Mouse (Mus musculus) cerebellum, adult 18-20 months (tissue): ENCODE results near the gene Tcf23.
A peak's percentile ranks its signal among the peaks of the same experiment; 100 is the strongest.

ENCODE experiments used
- DNase-seq, 2 experiments: peaks; one replicate each; pipeline ENCODE4 v3.0.0; 2021

Tcf23 gene

DNA sequence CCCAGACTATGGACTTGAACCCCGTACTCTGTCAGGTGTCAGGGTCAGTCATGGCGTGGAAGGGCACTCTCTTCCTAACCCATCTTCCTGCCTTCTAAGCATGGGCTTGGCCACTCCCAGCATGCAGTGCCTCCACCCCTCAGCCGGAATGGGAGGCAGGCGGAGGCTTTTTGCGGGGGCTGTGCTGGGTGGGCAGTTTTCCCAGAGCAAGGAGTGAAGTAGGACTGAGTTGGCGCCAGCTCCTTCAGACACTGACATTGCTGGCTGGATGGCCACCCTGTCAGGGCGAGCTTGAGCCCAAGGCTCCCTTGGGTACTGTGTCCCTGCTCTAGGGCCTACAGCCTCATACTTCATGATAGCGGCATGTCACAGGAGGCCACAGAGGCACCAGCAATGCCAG is at the start of gene Tcf23:
Tcf23 (plus strand) TSS at position 247 of the 400 bp plus-strand sequence.
- DNase-seq = no peak

DNA sequence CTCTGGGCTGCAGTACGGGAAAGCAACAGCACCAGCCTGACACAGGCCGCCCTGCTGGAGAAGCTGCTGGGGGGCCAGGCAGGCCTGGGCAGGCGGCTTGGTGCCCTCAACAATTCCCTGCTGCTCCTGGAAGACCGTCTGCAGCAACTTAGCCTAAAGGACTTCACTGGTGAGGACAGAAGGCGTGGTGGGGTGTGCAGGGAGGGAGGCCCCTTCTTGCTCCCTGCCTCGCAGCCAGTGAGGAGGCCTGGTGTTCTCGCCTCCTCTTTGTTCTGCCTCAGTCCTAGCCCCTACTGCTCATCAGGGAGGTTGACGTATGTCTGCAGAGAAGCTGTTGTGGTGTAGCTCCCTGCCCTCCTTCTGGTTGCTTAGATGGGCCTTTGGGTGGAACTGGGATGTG is 49.8 kb upstream of the Tcf23 start:
- DNase-seq = no peak

DNA sequence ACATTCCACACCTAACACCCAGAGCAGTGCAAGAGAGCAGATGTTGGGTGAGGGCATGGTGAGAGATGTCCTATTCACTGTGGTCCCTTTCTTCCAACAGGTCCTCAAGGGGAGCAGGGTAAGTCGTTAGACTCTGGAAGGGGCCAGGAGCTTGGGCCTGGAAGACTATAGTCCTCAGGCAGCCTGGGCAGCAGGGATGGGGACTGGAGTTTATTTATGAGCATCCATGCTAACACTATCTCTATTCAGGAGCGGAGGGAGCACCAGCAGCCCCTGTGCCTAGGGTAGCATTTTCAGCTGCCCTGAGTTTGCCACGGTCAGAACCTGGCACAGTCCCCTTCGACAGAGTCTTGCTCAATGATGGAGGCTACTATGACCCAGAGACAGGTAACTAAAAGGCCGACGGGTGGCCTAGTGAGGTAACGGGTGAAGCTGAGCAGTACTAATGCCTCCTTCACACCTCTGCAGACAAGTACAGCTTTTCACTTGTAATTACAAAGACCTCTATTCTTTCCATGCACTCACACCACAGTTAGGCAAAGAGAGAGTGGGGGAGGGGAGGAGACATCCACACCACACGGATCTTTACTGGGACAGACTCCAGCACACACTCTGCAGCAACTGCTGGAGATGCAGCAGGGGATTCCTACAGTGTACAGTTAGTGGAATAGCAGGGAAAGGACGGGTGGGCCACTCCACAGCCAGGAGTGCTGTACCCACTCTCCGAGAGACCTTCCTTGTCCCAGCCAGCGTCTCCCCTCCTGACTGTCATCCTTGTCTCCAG is 48.4 kb upstream of the Tcf23 start:
- no peak for DNase-seq

- DNase-seq = no peak
Measured at GRCm38 (mm10) chr5:30920621-30921020, 47.8 kb upstream of the Tcf23 start.

DNA sequence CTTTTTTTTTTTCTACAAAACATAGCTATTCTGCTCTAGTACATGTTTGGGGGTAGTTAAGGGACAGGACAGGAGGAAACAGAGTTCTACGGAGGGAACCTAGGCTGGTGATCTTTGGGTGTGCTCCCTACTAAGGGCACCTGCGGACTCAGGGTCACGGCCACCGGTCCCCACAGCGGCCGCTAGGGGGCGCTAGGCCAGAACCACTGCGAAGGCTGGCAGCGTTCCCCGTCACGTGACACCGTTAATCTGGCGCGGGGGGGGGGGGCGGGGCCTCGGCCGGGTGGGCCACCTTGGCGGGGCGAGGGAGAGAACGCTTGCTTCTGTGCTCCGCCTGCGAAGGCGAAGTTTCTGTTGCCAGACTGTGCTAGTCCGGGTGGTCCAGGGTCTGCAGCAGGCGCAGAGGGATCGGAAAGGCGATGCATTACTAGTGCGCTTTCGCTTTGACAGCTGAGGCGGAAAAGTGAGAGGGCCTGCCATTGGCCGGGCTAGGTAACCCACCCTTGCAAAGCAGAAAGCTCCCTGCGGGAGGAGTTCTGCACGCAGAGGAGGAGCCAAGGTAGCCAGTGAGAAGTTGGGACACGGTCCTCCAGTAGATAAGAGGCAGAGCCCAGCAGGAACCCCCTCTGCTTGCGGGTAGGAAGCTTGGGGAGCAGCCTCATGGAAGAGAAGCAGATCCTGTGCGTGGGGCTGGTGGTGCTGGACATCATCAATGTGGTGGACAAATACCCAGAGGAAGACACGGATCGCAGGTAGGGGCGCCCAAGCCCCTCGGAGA is 47.0 kb upstream of the Tcf23 start, which contains the start of gene Khk:
Khk (plus strand) TSS at position 176 of the 778 bp plus-strand sequence.
- peak; percentile 88 to 98 for DNase-seq

- no peak for DNase-seq
Measured at GRCm38 (mm10) chr5:30922581-30923041, 45.9 kb upstream of the Tcf23 start.

DNA sequence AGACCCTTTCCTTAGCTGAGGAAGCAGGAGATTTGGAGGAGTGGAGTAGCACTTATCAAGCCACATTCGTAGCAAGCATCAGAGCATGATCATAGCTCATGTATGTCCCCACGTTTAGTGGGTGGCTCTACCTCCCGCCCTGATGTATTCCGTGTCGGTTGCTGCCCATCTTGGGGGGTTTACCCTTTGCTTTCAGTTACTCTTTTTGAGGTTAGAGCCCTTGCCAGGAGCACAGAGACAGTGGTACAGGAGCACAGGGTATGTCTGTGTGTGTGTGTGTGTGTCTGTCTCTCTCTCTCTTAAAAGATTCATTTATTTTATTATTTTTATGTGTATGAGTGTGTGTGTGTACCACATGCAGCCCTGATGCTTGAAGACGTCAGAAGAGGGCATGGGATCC is 45.3 kb upstream of the Tcf23 start:
- DNase-seq = no peak

GRCm38 (mm10) chr5:30924614-30925013 is 43.8 kb upstream of the Tcf23 start:
- DNase-seq = no peak

DNA sequence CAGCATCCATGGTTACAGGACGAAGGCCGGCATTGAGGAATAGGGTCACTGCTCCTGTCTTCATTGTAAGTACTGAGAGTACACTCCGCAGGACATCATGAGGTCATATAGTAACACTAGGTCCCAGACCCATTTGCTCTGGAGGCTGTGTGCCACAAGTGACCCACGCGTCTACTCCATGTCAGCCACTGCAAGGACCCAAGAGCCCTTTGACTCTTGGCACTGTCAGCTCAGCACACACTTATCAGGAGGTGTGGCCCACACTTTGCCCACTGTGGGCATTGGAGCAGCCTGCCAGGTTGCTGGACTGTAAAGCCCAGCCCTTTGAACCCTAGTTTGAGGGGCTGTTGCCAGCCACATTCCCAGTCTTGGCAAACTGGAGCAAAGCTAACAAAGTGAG is 43.2 kb upstream of the Tcf23 start:
- no peak for DNase-seq

DNA sequence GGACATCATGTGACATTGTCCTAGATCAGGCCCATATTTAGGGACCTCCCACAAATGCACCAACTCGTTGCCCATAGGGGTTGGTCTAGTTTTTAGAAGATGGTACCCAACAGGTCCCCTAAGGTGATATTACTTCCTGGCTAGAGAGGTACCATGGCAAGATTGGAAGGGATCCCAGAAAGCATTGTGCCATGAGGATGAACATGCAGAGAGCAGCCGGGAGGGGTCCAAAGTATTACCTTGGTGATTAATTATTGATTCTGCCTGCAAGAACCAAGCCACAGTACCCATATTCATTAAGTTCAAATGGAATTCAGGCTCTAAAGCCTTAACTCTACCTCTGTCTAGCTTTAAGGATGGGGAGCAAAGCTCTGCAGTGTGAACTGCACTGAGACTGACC is 42.4 kb upstream of the Tcf23 start:
- no peak for DNase-seq

DNA sequence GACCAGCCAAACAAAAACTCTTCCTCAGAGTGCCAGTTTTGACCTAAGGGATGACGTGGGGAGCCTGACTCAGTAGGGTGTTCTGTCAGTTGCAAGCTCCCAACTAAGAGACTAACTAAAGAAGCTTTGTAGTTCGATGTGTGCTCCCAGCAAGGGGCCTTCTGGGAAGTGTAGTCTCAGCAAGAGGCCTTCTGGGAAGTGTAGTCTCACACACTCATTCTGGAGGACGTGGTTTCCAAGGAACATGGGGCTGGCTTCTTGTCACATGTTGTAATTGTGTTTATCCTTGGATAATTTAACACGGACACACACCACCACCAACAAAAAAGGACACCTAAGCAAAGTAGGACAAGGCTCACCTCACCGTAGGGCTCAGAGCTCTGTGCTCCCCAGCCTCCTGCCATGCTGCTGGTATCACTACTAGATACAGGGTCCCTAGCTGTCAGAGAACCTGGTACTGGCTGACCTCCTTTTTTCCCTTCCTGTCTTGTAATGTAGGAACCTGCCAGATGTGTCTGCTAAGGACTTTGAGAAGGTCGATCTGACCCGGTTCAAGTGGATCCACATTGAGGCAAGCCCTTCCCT is 40.4 kb upstream of the Tcf23 start:
- peak; percentile 35 to 59 for DNase-seq

GRCm38 (mm10) chr5:30930121-30930520 is 38.3 kb upstream of the Tcf23 start:
- peak; percentile 84 to 85 for DNase-seq

GRCm38 (mm10) chr5:30930846-30931245 is 37.6 kb upstream of the Tcf23 start:
- DNase-seq = no peak

GRCm38 (mm10) chr5:30931378-30931777 is 37.1 kb upstream of the Tcf23 start:
- no peak for DNase-seq

DNA sequence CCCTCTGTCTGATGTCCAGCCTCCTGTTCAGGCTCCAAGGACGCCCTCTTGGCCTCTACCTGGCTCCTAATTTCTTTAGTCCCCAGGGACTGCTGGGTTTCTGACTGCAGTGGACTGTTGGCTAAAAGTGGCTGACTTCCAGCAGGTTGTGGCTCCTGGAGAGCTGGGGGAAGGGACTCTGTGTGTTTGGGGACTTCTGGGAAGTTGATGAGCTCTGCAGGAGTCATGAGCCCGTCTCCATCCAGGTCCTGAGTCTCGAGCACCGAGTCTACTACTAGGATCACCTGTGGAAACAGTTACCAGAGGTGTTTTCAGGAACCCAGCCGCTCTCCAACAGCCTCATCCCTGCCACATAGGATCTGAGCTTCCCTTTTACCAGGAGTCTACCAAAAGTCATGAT is 34.8 kb upstream of the Tcf23 start:
- DNase-seq = no peak

GRCm38 (mm10) chr5:30934725-30935461 is 33.6 kb upstream of the Tcf23 start:
- DNase-seq = no peak

- DNase-seq = no peak
Measured at GRCm38 (mm10) chr5:30943004-30943403, 25.5 kb upstream of the Tcf23 start.

DNA sequence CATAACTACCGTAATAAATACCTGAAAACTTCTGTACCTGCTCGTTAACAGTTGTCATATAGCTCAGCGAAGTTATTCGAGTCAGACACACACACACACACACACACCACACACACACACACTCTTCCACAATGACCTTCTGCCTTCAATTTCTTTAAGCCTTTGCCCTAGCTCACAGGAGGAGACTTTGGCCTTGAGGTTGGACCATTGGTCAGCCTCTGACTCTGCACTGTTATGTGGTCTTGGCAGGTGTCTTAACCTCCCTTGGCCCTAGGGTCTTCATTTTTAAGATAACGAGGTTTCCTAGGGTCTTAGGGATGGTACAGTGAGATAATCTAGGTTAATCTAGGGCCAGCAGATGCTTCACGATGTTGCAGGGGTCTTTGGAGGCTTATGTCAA is 24.1 kb upstream of the Tcf23 start:
- no peak for DNase-seq

DNA sequence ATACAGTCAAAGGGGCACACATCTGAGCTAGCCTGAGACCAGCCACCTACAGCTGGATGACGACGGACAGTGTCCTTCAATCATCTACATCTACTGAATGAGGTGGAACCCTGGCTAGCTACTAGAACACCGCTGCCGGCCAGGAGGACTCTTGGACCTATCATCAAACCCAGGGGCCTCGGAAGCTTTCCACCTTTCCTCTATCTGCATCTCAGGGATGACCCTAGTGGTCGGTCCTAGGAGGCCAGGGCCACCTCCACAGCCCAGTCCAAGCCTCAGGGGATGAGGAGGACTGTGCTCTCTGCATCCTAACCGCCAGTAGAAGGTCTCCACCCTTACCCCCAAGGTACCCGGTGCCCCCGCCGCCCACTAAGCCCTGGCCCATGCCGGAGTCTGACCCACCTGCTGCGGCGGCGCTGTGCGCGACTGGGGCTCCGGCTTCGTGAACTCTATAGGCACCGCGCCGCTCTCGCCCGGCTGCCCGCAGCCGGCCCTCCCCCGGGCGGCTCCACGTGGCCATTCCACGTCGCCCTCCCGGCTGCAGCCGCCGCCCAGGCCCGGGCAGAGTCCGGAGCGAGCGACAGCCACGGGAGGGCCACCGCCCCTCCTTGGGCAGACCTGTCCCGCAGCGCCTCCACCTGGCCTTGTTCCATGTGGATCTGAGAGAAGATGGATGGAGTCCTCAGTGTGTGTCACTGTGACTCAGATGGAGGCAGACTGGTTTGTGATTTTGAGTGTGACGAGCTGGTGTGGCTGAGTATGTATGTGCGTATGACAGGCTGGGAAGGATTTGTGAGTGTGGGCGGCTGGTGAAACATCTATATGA is 23.3 kb upstream of the Tcf23 start, which contains the start of gene Cgref1:
Cgref1 (minus strand) TSS at position 636 of the 826 bp plus-strand sequence.
- DNase-seq = peak; percentile 78 to 82

GRCm38 (mm10) chr5:30948620-30949019 is 19.8 kb upstream of the Tcf23 start:
- no peak for DNase-seq

GRCm38 (mm10) chr5:30949654-30950326 is 18.7 kb upstream of the Tcf23 start:
- DNase-seq = peak; percentile 84 to 85
